Mouse (Mus musculus) spleen, adult 2 months (tissue): ENCODE data around the gene Usp7. TPM values are rescaled to one million over a fixed set of nuclear protein-coding genes. Genes with fewer than 3 reads are reported as not detected.
A peak's percentile ranks its signal among the peaks of the same experiment; 100 is the strongest.

ENCODE experiments used
- DNase-seq, 2 experiments: peaks; one replicate each; pipeline versions ENCODE4 v3.0.0 to v3.0.0-alpha.2; 2012 to 2021; ENCODE audit warnings: low spot score in 2 of 2, low read depth in 1 of 2
- H3K27ac ChIP-seq: fragments of 200-500 bp; 2 replicates; pipeline ENCODE4 v1.5.1; 2012; ENCODE audit warnings: low read length, inconsistent platforms; ENCODE audit not compliant: insufficient read depth
- H3K27me3 ChIP-seq: fragments of 200-500 bp; 2 replicates; pipeline ENCODE4 v1.6.1; 2012; ENCODE audit warnings: mild to moderate bottlenecking, moderate library complexity, low read length, inconsistent platforms; ENCODE audit not compliant: control insufficient read depth, insufficient read depth
- H3K36me3 ChIP-seq: fragments of 200-500 bp; 2 replicates; pipeline ENCODE4 v1.6.1; 2012; ENCODE audit warnings: mild to moderate bottlenecking, low read length, inconsistent platforms; ENCODE audit not compliant: control insufficient read depth, insufficient read depth
- H3K4me1 ChIP-seq: fragments of 200-500 bp; 2 replicates; pipeline ENCODE4 v1.6.1; 2011; ENCODE audit warnings: inconsistent platforms; ENCODE audit not compliant: control insufficient read depth, insufficient read depth, insufficient read length
- H3K4me3 ChIP-seq: fragments of 200-500 bp; 2 replicates; pipeline ENCODE4 v1.5.1; 2011; ENCODE audit warnings: mild to moderate bottlenecking, inconsistent platforms; ENCODE audit not compliant: insufficient read depth, insufficient read length; ENCODE audit errors: extremely low read depth
- CTCF ChIP-seq: fragments of 200-500 bp; IDR thresholded peaks from 2 replicates; pipeline ENCODE4 v1.5.1; 2011; ENCODE audit warnings: mild to moderate bottlenecking, inconsistent platforms; ENCODE audit not compliant: insufficient read depth, insufficient read length, insufficient replicate concordance; ENCODE audit errors: extremely low read depth
- POLR2A ChIP-seq: fragments of 200-500 bp; IDR thresholded peaks from 2 replicates; pipeline ENCODE4 v1.6.1; 2011; ENCODE audit warnings: low read depth, low read length, inconsistent platforms
- WGBS: fragments of 180-500 bp; shearing (Covaris S2); methylation state at CpG from one replicate; pipeline ENCODE4 v1.1.7; 2018; 5-methylcytosine and 5-hydroxymethylcytosine counted together
- polyA plus RNA-seq: library from polyadenylated mRNA; depleted of rRNA; stranded (reverse); fragments of >200 nt; gene quantifications from 2 replicates; pipeline ENCODE4 v1.2.3, GENCODE M21; 2012

Gene Usp7
- polyA plus RNA-seq, 1 experiment = 26.3 TPM

DNA sequence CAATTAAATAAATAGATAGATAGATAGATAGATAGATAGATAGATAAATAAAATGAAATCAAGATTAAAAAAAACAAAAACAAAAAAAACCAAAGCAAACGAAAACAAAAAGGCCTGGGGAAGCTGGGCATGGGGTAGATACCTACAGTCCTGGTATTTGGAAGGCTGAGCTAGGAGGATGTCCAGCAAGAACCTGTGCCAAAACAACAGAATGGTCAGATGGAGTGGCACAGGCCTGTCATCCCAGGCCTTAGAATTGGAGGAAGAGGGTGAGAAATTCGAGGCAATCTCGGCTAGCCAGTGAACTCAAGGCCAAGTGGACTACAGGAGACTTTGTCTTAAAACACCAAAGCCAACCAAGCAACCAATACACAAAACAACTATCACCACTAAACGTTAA lies 25.8 kb upstream of the Usp7 start:
- WGBS = 83% methylated on average over 4 of the region's 4 CpGs
- TF ChIP-seq CTCF (no peak), POLR2A (no peak)

DNA sequence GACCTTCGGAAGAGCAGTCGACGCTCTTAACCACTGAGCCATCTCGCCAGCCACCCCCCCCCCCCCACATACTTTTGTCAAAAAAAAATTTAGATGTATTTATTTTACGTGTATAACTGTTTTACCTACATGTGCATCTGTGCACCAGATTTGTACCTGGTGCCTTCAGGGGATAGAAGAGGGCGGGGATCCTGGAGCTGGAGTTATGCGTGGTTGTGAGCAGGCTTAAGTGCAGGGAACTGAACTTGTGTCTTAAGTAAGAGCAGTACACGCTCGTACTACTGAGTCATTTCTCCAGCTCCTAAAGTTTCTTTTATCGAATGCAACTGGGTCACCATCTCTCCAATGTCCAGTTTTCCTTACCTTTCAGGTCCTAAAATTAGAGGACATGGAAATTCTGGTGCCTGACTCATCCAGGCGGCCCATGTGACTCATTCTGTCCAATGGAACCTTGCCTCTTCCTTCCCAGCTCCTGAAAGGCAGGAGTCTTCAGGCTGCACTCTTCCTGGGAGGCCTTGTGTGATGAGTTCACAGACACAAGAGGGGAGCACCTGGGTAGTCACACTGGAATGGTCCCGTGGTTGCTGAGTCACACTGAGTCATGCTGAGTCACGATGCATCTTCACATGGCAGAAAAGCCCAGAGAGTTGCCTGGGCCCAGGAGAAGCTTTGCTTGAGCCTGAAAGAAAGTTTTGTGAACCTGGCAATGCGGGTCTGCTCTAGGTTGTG lies 18.5 kb upstream of the Usp7 start:
- Histone ChIP-seq H3K4me1 (no peaks in the 10 kb centered on the region), H3K4me3 (no peak overlapping the region), H3K27me3 (no peaks in the 10 kb centered on the region), H3K36me3 (no peaks in the 10 kb centered on the region), H3K27ac (no peak overlapping the region)
- TF ChIP-seq POLR2A (no peak), CTCF (no peak)
- WGBS = 85% methylated on average over 14 of the region's 14 CpGs
- no peak for DNase-seq

More for the DNA sequence above, 25.8 kb upstream of the Usp7 start:
- Histone ChIP-seq H3K4me1 (no peaks in the 10 kb centered on the region), H3K27ac (no peak overlapping the region), H3K4me3 (no peak overlapping the region), H3K27me3 (no peaks in the 10 kb centered on the region), H3K36me3 (no peaks in the 10 kb centered on the region)
- DNase-seq = no peak

DNA sequence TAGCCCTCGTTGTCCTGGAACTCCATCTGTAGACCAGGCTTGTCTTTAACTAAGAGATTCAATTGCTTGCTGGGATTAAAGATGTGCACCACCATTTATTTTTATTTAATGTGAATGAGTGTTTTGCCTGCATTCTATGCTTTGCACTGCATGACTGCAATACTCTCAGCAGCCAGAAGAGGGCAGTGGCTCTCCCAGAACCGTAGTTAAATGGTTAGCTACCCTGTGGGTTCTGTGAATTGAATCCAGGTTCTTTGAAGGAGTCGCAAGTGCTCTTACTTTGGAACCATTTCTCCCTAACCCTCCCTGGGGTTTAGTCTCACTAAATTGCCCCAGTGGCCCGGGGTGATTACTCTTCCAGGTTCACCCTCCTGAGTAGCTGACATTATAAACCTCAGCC lies 14.6 kb upstream of the Usp7 start:
- Histone ChIP-seq H3K27me3 (no peaks in the 10 kb centered on the region), H3K36me3 (no peaks in the 10 kb centered on the region), H3K4me3 (no peak overlapping the region), H3K27ac (no peak overlapping the region), H3K4me1 (no peaks in the 10 kb centered on the region)
- whole genome bisulfite sequencing = 24% methylated on average over 4 of the region's 4 CpGs
- TF ChIP-seq CTCF (peak; percentile 56; the same call in 1 of the 2 replicates), POLR2A (no peak)
- peak; percentile 19 to 41 for DNase-seq

DNA sequence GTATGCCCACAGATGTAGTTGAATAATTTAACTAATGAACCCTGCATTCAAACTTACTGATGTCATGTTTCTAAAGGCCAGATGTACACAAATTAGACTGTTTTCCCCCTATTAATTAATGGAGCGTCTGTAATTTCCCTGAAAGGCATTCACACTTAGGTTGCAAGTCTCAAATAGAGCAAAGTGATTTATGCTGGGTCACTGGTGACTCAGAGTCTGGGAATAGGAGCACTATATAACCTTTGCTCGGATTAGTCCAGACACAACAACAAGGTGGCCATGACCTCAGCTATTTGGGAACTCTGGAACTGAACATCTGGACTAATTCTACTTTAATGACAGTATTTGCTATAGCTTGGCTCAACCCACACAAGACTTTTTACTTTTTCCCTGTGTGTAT lies 3.8 kb upstream of the Usp7 start:
- H3K4me1 ChIP-seq = no peaks in the 10 kb centered on the region
- H3K27ac ChIP-seq = no peak overlapping the region
- H3K36me3 ChIP-seq = no peaks in the 10 kb centered on the region
- WGBS = 82% methylated on average over 2 of the region's 2 CpGs
- TF ChIP-seq CTCF (no peak), POLR2A (no peak)
- no peak for DNase-seq
- H3K27me3 ChIP-seq = no peaks in the 10 kb centered on the region
- no peak overlapping the region for H3K4me3 ChIP-seq

DNA sequence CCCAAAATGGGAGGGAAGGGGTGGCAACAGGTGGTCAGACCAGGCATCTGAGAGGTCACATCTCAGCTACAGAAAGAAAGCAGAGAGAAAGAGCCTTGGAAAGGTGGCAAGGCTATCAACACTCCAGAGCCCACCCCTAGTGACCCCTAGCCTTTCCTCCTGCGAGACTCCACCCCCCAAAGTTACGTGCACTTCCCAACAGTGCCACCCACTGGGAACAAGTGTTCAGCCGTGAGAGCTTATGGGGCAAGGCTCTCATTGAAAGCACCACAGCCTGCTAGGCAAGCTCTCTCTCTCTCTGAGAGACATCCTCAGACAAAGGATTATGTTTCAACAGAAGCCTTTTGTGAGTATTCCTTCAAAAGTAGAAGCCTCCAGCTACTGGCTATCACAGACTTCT lies 2.8 kb upstream of the Usp7 start:
- no peak overlapping the region for H3K27ac ChIP-seq
- 12% methylated on average over 3 of the region's 3 CpGs for WGBS
- no peaks in the 10 kb centered on the region for H3K4me1 ChIP-seq
- DNase-seq = no peak
- TF ChIP-seq POLR2A (no peak), CTCF (no peak)
- H3K4me3 ChIP-seq = no peak overlapping the region
- H3K36me3 ChIP-seq = no peaks in the 10 kb centered on the region
- H3K27me3 ChIP-seq = no peaks in the 10 kb centered on the region

DNA sequence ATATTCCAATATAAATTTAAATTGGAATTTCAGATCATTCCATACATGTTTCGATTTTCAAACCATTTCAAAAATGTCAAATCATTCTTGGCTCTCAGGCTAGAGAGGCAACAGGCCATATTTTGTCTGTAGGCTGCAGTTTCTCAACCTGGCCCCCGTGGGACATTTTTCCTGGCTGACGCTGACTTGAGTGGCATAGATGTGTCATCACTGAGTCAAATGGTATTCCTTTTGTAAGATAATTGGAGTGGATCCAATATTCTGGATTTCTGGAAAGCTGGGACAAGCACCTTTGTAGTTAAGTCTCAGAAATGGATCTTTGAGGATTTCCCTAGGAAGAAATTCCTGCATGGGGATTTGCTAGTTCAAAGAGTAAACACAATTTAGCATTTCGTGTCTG lies 1.2 kb downstream of the Usp7 start:
- DNase-seq = no peak
- no peaks in the 10 kb centered on the region for H3K36me3 ChIP-seq
- H3K4me1 ChIP-seq = no peaks in the 10 kb centered on the region
- TF ChIP-seq CTCF (no peak), POLR2A (no peak)
- H3K27me3 ChIP-seq = no peaks in the 10 kb centered on the region
- 87% methylated on average over 4 of the region's 4 CpGs for WGBS
- no peak overlapping the region for H3K27ac ChIP-seq
- H3K4me3 ChIP-seq = no peak overlapping the region

DNA sequence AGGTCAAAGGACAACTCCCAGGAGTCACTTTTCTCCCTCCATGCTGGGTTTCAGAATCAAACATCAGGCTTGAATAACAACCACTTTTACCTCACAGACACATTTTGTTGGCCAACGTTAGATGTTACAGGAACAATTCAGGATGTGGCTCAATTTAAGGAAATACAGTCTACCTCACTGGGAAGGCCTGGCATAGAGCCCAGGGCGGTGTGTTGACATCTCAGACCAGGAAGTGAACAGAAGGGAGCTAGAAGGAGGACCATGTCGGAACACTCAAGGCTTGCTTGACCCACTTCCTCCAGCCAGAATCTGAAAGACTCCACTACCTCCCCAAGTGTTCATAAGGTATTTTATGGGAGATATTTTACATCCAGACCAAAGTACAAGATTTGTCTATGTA lies 7.4 kb downstream of the Usp7 start:
- DNase-seq = no peak
- H3K27me3 ChIP-seq = no peaks in the 10 kb centered on the region
- H3K4me1 ChIP-seq = no peaks in the 10 kb centered on the region
- no peak overlapping the region for H3K27ac ChIP-seq
- no peaks in the 10 kb centered on the region for H3K36me3 ChIP-seq
- no peak for TF ChIP-seq CTCF
- TF ChIP-seq POLR2A = no peak
- 20% methylated on average over 3 of the region's 3 CpGs for WGBS
- no peak overlapping the region for H3K4me3 ChIP-seq
